Mouse (Mus musculus): ENCODE data around the gene Amt. TPM values are rescaled to one million over a fixed set of nuclear protein-coding genes. Genes with fewer than 3 reads are reported as not detected.

Gene Amt
- polyA plus RNA-seq, 1 experiment from 2014 or later = 18.8 TPM

DNA sequence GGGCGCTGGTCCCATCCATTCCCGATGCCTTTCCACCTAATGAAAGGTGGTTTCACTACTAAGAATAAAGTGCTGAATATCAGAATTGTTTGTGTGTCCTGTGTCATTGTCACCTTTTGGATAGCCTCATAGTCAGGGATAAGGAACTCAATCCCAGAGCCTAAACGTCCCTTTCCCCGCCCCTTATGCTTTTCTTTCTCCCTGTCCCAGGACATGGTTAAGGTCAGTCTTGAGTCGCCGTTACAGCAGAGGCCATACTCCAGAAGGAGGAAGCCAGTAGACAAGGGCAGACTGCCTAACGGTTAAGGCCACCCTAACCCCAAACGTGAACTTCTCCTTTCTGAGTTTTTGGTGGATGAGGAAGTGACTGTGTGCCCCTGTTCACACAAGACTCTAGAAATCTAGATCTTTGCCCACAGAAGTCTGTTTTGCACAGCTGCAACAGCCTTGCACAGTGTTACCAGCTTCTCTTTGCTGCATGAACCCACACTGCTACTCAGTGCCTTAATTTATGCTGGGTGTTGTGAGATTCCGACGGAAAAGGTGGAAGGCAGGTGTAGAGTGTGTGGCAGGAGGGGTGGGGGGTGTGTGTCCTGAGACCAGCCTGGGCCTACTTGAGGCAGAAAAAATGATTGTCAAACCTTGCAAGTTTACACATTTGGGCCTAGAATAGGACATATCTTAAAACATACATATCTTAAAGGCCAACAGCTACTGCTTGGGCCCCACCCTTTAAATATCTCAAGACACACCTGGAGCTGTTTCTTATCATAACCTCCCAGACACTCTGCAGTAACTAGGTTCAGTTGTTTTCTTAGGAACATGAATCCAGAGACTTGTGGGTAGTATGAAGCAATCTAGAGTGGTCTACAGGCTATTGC lies 43.8 kb downstream of the Amt start:
- Histone ChIP-seq H3K27me3 (ENCODE audit: control insufficient read depth, insufficient read depth, low read length) (no peaks in the 10 kb centered on the region), H3K27ac (ENCODE audit: low read length) (peak overlapping the region; percentile 99), H3K9ac (ENCODE audit: low read length) (peak overlapping the region; percentile 98), H3K9me3 (replicated peaks; ENCODE audit: control insufficient read depth, low read length) (no peaks in the 10 kb centered on the region), H3K4me2 (ENCODE audit: low read depth, low read length) (peak overlapping the region; percentile 83), H3K36me3 (ENCODE audit: control insufficient read depth, insufficient read depth, low read length) (no peaks in the 10 kb centered on the region), H3K4me3 (replicated peaks; ENCODE audit: low read length) (peak overlapping the region; percentile 83), H3K4me1 (ENCODE audit: control insufficient read depth, insufficient read depth, low read length) (peaks cover 47% of the 10 kb centered on the region)
- peak; percentile 25 for ATAC-seq (ENCODE audit: insufficient read depth, low FRiP score)
- WGBS = 46% methylated on average over 10 of the region's 10 CpGs

DNA sequence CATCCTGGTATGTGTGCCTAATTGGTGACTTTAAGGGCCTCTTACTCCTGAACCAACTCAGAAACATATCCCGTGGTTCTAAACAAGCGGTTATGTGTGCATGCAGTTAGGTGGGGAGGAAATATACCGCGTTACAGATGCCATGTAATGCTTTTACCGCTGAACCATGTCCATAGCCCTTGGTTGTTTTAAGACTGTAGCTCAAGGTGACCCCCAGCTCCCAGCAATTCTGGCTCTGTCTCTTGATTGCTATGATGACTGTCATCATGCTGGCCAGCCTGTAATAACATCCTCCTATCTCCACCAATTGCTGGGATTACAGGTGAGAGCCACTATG lies 44.5 kb downstream of the Amt start:
- 89% methylated on average over 5 of the region's 5 CpGs for WGBS
- H3K36me3 ChIP-seq (ENCODE audit: control insufficient read depth, insufficient read depth, low read length) = no peaks in the 10 kb centered on the region
- H3K27ac ChIP-seq (ENCODE audit: low read length) = peak overlapping the region; percentile 99
- peaks cover 47% of the 10 kb centered on the region for H3K4me1 ChIP-seq (ENCODE audit: control insufficient read depth, insufficient read depth, low read length)
- peak overlapping the region; percentile 83 for H3K4me2 ChIP-seq (ENCODE audit: low read depth, low read length)
- H3K27me3 ChIP-seq (ENCODE audit: control insufficient read depth, insufficient read depth, low read length) = no peaks in the 10 kb centered on the region
- H3K9me3 ChIP-seq (replicated peaks; ENCODE audit: control insufficient read depth, low read length) = no peaks in the 10 kb centered on the region
- H3K4me3 ChIP-seq (replicated peaks; ENCODE audit: low read length) = peak overlapping the region; percentile 83
- H3K9ac ChIP-seq (ENCODE audit: low read length) = no peak overlapping the region
- ATAC-seq (ENCODE audit: insufficient read depth, low FRiP score) = no peak

GRCm38 (mm10) chr9:108341801-108342200 lies 45.1 kb downstream of the Amt start:
- H3K9me3 ChIP-seq (replicated peaks; ENCODE audit: control insufficient read depth, low read length) = no peaks in the 10 kb centered on the region
- peak overlapping the region; percentile 99 for H3K27ac ChIP-seq (ENCODE audit: low read length)
- H3K4me2 ChIP-seq (ENCODE audit: low read depth, low read length) = peak overlapping the region; percentile 0; the same call in 1 of the 2 replicates
- peaks cover 49% of the 10 kb centered on the region for H3K4me1 ChIP-seq (ENCODE audit: control insufficient read depth, insufficient read depth, low read length)
- no peak for ATAC-seq (ENCODE audit: insufficient read depth, low FRiP score)
- 0 out of 2 replicates have a peak overlapping the region, but pooled peaks have one; percentile 25 for H3K9ac ChIP-seq (ENCODE audit: low read length)
- H3K27me3 ChIP-seq (ENCODE audit: control insufficient read depth, insufficient read depth, low read length) = no peaks in the 10 kb centered on the region
- H3K36me3 ChIP-seq (ENCODE audit: control insufficient read depth, insufficient read depth, low read length) = no peaks in the 10 kb centered on the region
- H3K4me3 ChIP-seq (replicated peaks; ENCODE audit: low read length) = no peak overlapping the region

- no peak for ATAC-seq (ENCODE audit: insufficient read depth, low FRiP score)
- Histone ChIP-seq H3K36me3 (ENCODE audit: control insufficient read depth, insufficient read depth, low read length) (no peaks in the 10 kb centered on the region), H3K4me2 (ENCODE audit: low read depth, low read length) (peak overlapping the region; percentile 0; the same call in 1 of the 2 replicates), H3K4me3 (replicated peaks; ENCODE audit: low read length) (no peak overlapping the region), H3K9me3 (replicated peaks; ENCODE audit: control insufficient read depth, low read length) (no peaks in the 10 kb centered on the region), H3K4me1 (ENCODE audit: control insufficient read depth, insufficient read depth, low read length) (peaks cover 52% of the 10 kb centered on the region), H3K27ac (ENCODE audit: low read length) (peak overlapping the region; percentile 99), H3K27me3 (ENCODE audit: control insufficient read depth, insufficient read depth, low read length) (no peaks in the 10 kb centered on the region), H3K9ac (ENCODE audit: low read length) (no peak overlapping the region)
- 15% methylated on average over 5 of the region's 5 CpGs for WGBS
Observed at GRCm38 (mm10) chr9:108342301-108342831, 45.7 kb downstream of the Amt start.

DNA sequence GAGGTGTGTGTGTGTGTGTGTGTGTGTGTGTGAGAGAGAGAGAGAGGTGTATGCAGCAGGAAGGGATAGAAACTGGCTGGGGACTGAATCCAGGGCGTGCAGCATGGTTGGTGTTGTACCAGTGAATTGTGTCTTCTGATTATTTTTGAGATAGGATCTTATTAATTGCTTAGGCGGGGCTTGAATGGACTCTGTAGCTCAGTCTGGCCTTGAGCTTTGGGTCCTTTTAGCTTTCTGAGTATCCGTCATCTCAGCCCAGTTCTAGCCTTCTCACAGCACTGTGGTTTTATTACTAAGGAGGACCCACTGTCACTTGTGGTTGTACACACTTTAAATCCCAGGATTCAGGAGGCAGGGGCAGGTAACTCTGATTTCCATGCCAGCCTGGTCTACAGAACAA lies 46.7 kb downstream of the Amt start:
- Histone ChIP-seq H3K27me3 (ENCODE audit: control insufficient read depth, insufficient read depth, low read length) (no peaks in the 10 kb centered on the region), H3K4me2 (ENCODE audit: low read depth, low read length) (no peak overlapping the region), H3K9ac (ENCODE audit: low read length) (no peak overlapping the region), H3K9me3 (replicated peaks; ENCODE audit: control insufficient read depth, low read length) (no peaks in the 10 kb centered on the region), H3K27ac (ENCODE audit: low read length) (peak overlapping the region; percentile 99), H3K4me1 (ENCODE audit: control insufficient read depth, insufficient read depth, low read length) (peaks cover 50% of the 10 kb centered on the region), H3K4me3 (replicated peaks; ENCODE audit: low read length) (no peak overlapping the region), H3K36me3 (ENCODE audit: control insufficient read depth, insufficient read depth, low read length) (no peaks in the 10 kb centered on the region)
- 66% methylated on average over 3 of the region's 3 CpGs for WGBS
- no peak for ATAC-seq (ENCODE audit: insufficient read depth, low FRiP score)

DNA sequence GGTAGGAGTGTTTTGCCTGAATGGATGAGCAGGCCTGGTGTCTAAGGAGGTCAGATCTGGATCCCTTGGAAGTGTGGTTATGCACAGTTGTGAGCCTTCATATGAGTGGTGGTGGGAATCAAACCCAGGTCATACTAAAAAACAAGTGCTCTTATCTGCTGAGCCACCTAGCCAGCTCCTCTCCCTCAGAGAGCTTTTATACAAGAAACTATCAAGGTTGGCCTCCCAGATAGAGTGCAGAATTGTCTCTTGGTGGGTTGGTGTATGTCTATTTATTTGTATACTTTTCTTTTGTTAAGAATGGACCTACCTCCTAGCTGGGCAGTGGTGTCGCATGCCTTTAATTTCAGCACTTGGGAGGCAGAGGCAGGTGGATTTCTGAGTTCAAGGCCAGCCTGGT lies 47.2 kb downstream of the Amt start:
- H3K9ac ChIP-seq (ENCODE audit: low read length) = no peak overlapping the region
- H3K4me1 ChIP-seq (ENCODE audit: control insufficient read depth, insufficient read depth, low read length) = peaks cover 48% of the 10 kb centered on the region
- ATAC-seq (ENCODE audit: insufficient read depth, low FRiP score) = no peak
- H3K9me3 ChIP-seq (replicated peaks; ENCODE audit: control insufficient read depth, low read length) = no peaks in the 10 kb centered on the region
- no peaks in the 10 kb centered on the region for H3K27me3 ChIP-seq (ENCODE audit: control insufficient read depth, insufficient read depth, low read length)
- H3K4me3 ChIP-seq (replicated peaks; ENCODE audit: low read length) = no peak overlapping the region
- no peak overlapping the region for H3K4me2 ChIP-seq (ENCODE audit: low read depth, low read length)
- H3K27ac ChIP-seq (ENCODE audit: low read length) = peak overlapping the region; percentile 99; the same call in 1 of the 2 replicates
- H3K36me3 ChIP-seq (ENCODE audit: control insufficient read depth, insufficient read depth, low read length) = no peaks in the 10 kb centered on the region
- 90% methylated on average over 1 of the region's 1 CpGs for WGBS

DNA sequence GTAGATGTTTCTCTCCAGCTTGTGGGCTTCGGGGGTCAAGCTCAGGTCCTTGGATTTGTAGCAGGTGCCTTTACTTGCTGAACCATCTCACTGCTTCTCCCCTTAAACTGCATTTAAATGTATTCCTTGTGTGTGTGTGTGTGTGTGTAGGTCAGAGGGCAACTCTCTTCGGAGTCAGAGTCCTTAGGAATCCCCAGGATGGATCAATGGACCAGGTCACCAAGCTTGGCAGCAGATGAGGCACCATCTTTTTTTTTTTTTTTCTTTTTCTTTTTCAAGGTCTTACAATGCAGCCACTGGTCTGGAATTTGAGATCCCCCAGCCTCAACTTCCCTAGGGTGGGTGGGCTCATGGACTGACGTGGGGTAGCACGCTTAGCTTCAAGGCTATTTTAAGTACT lies 47.8 kb downstream of the Amt start:
- no peak for ATAC-seq (ENCODE audit: insufficient read depth, low FRiP score)
- Histone ChIP-seq H3K4me1 (ENCODE audit: control insufficient read depth, insufficient read depth, low read length) (peaks cover 50% of the 10 kb centered on the region), H3K9ac (ENCODE audit: low read length) (no peak overlapping the region), H3K4me3 (replicated peaks; ENCODE audit: low read length) (no peak overlapping the region), H3K9me3 (replicated peaks; ENCODE audit: control insufficient read depth, low read length) (no peaks in the 10 kb centered on the region), H3K27me3 (ENCODE audit: control insufficient read depth, insufficient read depth, low read length) (no peaks in the 10 kb centered on the region), H3K4me2 (ENCODE audit: low read depth, low read length) (no peak overlapping the region), H3K27ac (ENCODE audit: low read length) (no peak overlapping the region), H3K36me3 (ENCODE audit: control insufficient read depth, insufficient read depth, low read length) (no peaks in the 10 kb centered on the region)
- WGBS = 88% methylated on average over 4 of the region's 4 CpGs

- peak overlapping the region; percentile 96 for H3K4me3 ChIP-seq (replicated peaks; ENCODE audit: low read length)
- peak overlapping the region; percentile 63 for H3K4me2 ChIP-seq (ENCODE audit: low read depth, low read length)
- H3K27me3 ChIP-seq (ENCODE audit: control insufficient read depth, insufficient read depth, low read length) = no peaks in the 10 kb centered on the region
- H3K27ac ChIP-seq (ENCODE audit: low read length) = peak overlapping the region; percentile 97
- WGBS = 3% methylated on average over 11 of the region's 11 CpGs
- H3K36me3 ChIP-seq (ENCODE audit: control insufficient read depth, insufficient read depth, low read length) = peaks cover 10% of the 10 kb centered on the region; the same call in 1 of the 2 replicates
- ATAC-seq (ENCODE audit: insufficient read depth, low FRiP score) = no peak
- peaks cover 25% of the 10 kb centered on the region for H3K4me1 ChIP-seq (ENCODE audit: control insufficient read depth, insufficient read depth, low read length)
- peak overlapping the region; percentile 95 for H3K9ac ChIP-seq (ENCODE audit: low read length)
- H3K9me3 ChIP-seq (replicated peaks; ENCODE audit: control insufficient read depth, low read length) = no peaks in the 10 kb centered on the region
Observed at GRCm38 (mm10) chr9:108347024-108347423, 50.4 kb downstream of the Amt start.

DNA sequence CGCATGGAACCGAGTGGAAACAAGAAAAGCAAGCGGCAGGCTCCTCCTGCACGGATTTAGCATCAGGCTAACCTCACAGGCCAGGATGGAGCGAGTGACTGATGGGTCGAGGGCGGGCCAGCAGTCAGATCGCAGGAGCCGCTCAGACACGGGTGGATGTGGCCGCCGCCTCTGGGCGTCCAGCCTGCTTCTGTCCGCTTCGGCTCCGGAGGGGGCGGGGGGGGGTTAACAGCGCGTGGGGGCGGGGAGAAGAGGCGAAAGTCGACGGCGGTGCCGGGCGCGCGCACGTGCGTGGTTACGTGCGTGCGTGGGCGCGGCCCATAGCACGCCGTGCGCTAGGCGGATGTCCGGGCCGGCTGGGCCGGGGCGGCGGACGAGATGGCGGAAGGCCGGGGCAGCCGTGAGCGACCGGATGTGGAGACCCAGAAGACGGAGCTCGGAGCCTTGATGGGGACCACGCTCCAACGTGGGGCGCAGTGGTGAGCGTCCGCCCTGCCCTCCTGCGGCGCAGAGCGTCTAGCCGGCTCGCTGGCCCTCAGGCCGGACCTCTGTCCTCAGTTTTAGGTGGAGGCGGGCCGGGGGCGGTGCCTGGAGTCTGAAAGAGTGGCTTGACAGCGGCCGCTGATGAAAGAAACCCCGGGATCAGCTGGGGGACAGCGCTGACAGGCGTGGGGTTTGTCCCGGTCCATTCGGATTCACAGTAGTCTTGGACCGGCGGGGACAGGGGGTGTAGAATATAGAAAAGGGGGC lies 51.1 kb downstream of the Amt start, which contains the start of gene Usp4:
Usp4 (plus strand) TSS at position 314 of the 750 bp plus-strand sequence.
- ATAC-seq (ENCODE audit: insufficient read depth, low FRiP score) = peak; percentile 94
- no peaks in the 10 kb centered on the region for H3K9me3 ChIP-seq (replicated peaks; ENCODE audit: control insufficient read depth, low read length)
- peak within 1 kb of the TSS; percentile 95 for H3K9ac ChIP-seq (ENCODE audit: low read length)
- peaks cover 10% of the 10 kb centered on the region; the same call in 1 of the 2 replicates for H3K36me3 ChIP-seq (ENCODE audit: control insufficient read depth, insufficient read depth, low read length)
- peak within 1 kb of the TSS; percentile 96 for H3K4me3 ChIP-seq (replicated peaks; ENCODE audit: low read length)
- H3K4me2 ChIP-seq (ENCODE audit: low read depth, low read length) = peak within 1 kb of the TSS; percentile 64
- WGBS = under 1% methylated on average over 75 of the region's 75 CpGs
- H3K4me1 ChIP-seq (ENCODE audit: control insufficient read depth, insufficient read depth, low read length) = peaks cover 20% of the 10 kb centered on the region
- peak within 1 kb of the TSS; percentile 97 for H3K27ac ChIP-seq (ENCODE audit: low read length)
- no peaks in the 10 kb centered on the region for H3K27me3 ChIP-seq (ENCODE audit: control insufficient read depth, insufficient read depth, low read length)
